Mouse (Mus musculus) CH12.LX (cell line): Measurements from ENCODE around the gene Rps2. TPM values are rescaled to one million over a fixed set of nuclear protein-coding genes. Genes with fewer than 3 reads are reported as not detected.

ENCODE experiments used
- DNase-seq: peaks from one replicate; pipeline ENCODE4 v3.0.0-alpha.2; 2013; ENCODE audit errors: extremely low read depth
- H3K27ac ChIP-seq: 2 replicates; pipeline ENCODE4 v1.5.1; 2012; ENCODE audit warnings: low read depth, mild to moderate bottlenecking, control low read depth, moderate library complexity; ENCODE audit not compliant: insufficient read depth
- H3K27me3 ChIP-seq: replicated peaks from 2 replicates; pipeline ENCODE3; 2012; ENCODE audit warnings: inconsistent platforms
- H3K36me3 ChIP-seq, 2 experiments: replicated peaks in 1 of 2; 2 replicates each; pipeline versions ENCODE3 to v1.6.1; 2012; ENCODE audit warnings: inconsistent platforms in 1 of 2, low read length in 1 of 2, mild to moderate bottlenecking in 1 of 2, mixed read lengths in 1 of 2, moderate library complexity in 1 of 2; ENCODE audit not compliant: control insufficient read depth in 1 of 2, insufficient read depth in 1 of 2
- H3K4me1 ChIP-seq, 2 experiments: 2 replicates each; pipeline ENCODE4 v1.6.1; 2012; ENCODE audit warnings: inconsistent platforms in 1 of 2, moderate library complexity in 1 of 2; ENCODE audit not compliant: insufficient read depth in 2 of 2, control insufficient read depth in 1 of 2
- H3K4me2 ChIP-seq: 2 replicates; pipeline ENCODE4 v1.6.1; 2012; ENCODE audit warnings: low read depth, mild to moderate bottlenecking, control low read depth; ENCODE audit not compliant: poor library complexity, insufficient read depth, severe bottlenecking
- H3K4me3 ChIP-seq, 3 experiments: fragments of 150-350 bp in 1 of 3; sonication (generic) in 1 of 3; replicated peaks in 1 of 3; 2 replicates each; pipeline versions ENCODE3 to v1.5.1; 2011 to 2012; ENCODE audit warnings: low read depth in 2 of 3, low read length in 2 of 3, mild to moderate bottlenecking in 2 of 3, moderate library complexity in 2 of 3, control low read depth in 1 of 3, improper control_type of control experiment in 1 of 3, inconsistent platforms in 1 of 3, mixed read lengths in 1 of 3; ENCODE audit not compliant: poor library complexity in 1 of 3
- H3K79me2 ChIP-seq: replicated peaks from 2 replicates; pipeline ENCODE4 v1.6.1; 2012; ENCODE audit warnings: mild to moderate bottlenecking, moderate library complexity; ENCODE audit not compliant: control insufficient read depth, poor library complexity, insufficient read depth, severe bottlenecking; ENCODE audit errors: extremely low read depth
- H3K9ac ChIP-seq: 2 replicates; pipeline ENCODE4 v1.6.1; 2012; ENCODE audit warnings: low read depth, mild to moderate bottlenecking, control low read depth, moderate library complexity; ENCODE audit not compliant: insufficient read depth
- H3K9me3 ChIP-seq: replicated peaks from 2 replicates; pipeline ENCODE3; 2012; ENCODE audit warnings: low read length, inconsistent platforms, mixed read lengths
- BHLHE40 ChIP-seq: IDR thresholded peaks from 2 replicates; pipeline ENCODE4 v1.6.1; 2011; ENCODE audit warnings: mild to moderate bottlenecking, low read depth, low read length, improper control_type of control experiment
- CHD1 ChIP-seq: IDR thresholded peaks from 2 replicates; pipeline ENCODE4 v1.6.1; 2012; ENCODE audit warnings: low read depth, low read length, improper control_type of control experiment, inconsistent platforms
- CHD2 ChIP-seq: IDR thresholded peaks from 2 replicates; pipeline ENCODE4 v1.6.1; 2011; ENCODE audit warnings: low read length, improper control_type of control experiment
- ELF1 ChIP-seq: IDR thresholded peaks from 2 replicates; pipeline ENCODE4 v1.6.1; 2014; ENCODE audit warnings: low read depth, mild to moderate bottlenecking, inconsistent platforms, low read length, improper control_type of control experiment
- EP300 ChIP-seq: IDR thresholded peaks from 2 replicates; pipeline ENCODE4 v1.6.1; 2011; ENCODE audit warnings: low read length, improper control_type of control experiment
- ETS1 ChIP-seq: conservative IDR thresholded peaks from 2 replicates; pipeline ENCODE4 v1.6.1; 2012; ENCODE audit warnings: low read depth, mild to moderate bottlenecking, inconsistent platforms, low read length, improper control_type of control experiment, moderate library complexity
- GABPA ChIP-seq: IDR thresholded peaks from 2 replicates; pipeline ENCODE4 v1.6.1; 2012; ENCODE audit warnings: low read depth, low read length, improper control_type of control experiment, inconsistent platforms; ENCODE audit not compliant: insufficient replicate concordance
- HCFC1 ChIP-seq: IDR thresholded peaks from 2 replicates; pipeline ENCODE4 v1.6.1; 2012; ENCODE audit warnings: low read depth, mild to moderate bottlenecking, inconsistent platforms, low read length, improper control_type of control experiment
- IRF4 ChIP-seq: IDR thresholded peaks from 2 replicates; pipeline ENCODE4 v1.6.1; 2014; ENCODE audit warnings: low read depth, mild to moderate bottlenecking, inconsistent platforms, low read length, improper control_type of control experiment
- JUN ChIP-seq: IDR thresholded peaks from 2 replicates; pipeline ENCODE4 v1.6.1; 2011; ENCODE audit warnings: low read depth, mild to moderate bottlenecking, low read length, improper control_type of control experiment, moderate library complexity; ENCODE audit not compliant: insufficient read depth
- MAFK ChIP-seq: IDR thresholded peaks from 2 replicates; pipeline ENCODE4 v1.6.1; 2011; ENCODE audit warnings: low read length, improper control_type of control experiment; ENCODE audit not compliant: insufficient replicate concordance
- MAX ChIP-seq: IDR thresholded peaks from 2 replicates; pipeline ENCODE4 v1.6.1; 2011; ENCODE audit warnings: low read length, improper control_type of control experiment
- MAZ ChIP-seq: IDR thresholded peaks from 2 replicates; pipeline ENCODE4 v1.6.1; 2012; ENCODE audit warnings: low read depth, mild to moderate bottlenecking, inconsistent platforms, low read length, improper control_type of control experiment, moderate library complexity
- MEF2A ChIP-seq: IDR thresholded peaks from 2 replicates; pipeline ENCODE4 v1.6.1; 2014; ENCODE audit warnings: low read depth, mild to moderate bottlenecking, inconsistent platforms, low read length, improper control_type of control experiment, borderline replicate concordance
- MXI1 ChIP-seq: IDR thresholded peaks from 2 replicates; pipeline ENCODE4 v1.6.1; 2011; ENCODE audit warnings: mild to moderate bottlenecking, low read depth, low read length, improper control_type of control experiment
- MYC ChIP-seq: IDR thresholded peaks from 2 replicates; pipeline ENCODE4 v1.6.1; 2011; ENCODE audit warnings: low read depth, mild to moderate bottlenecking, improper control_type of control experiment, low read length
- NELFE ChIP-seq: IDR thresholded peaks from 2 replicates; pipeline ENCODE4 v1.6.1; 2011; ENCODE audit warnings: low read depth, low read length, improper control_type of control experiment
- NRF1 ChIP-seq: IDR thresholded peaks from 2 replicates; pipeline ENCODE4 v1.6.1; 2014; ENCODE audit warnings: low read depth, mild to moderate bottlenecking, inconsistent platforms, low read length, improper control_type of control experiment, moderate library complexity
- PAX5 ChIP-seq: IDR thresholded peaks from 2 replicates; pipeline ENCODE4 v1.6.1; 2012; ENCODE audit warnings: low read length, inconsistent platforms, mixed read lengths
- POLR2A ChIP-seq: IDR thresholded peaks from 2 replicates; pipeline ENCODE4 v1.6.1; 2011; ENCODE audit warnings: low read depth, mild to moderate bottlenecking, improper control_type of control experiment, low read length
- POLR2AphosphoS2 ChIP-seq: IDR thresholded peaks from 2 replicates; pipeline ENCODE4 v1.6.1; 2011; ENCODE audit warnings: low read depth, low read length, improper control_type of control experiment
- RAD21 ChIP-seq: IDR thresholded peaks from 2 replicates; pipeline ENCODE4 v1.6.1; 2011; ENCODE audit warnings: low read depth, mild to moderate bottlenecking, low read length, improper control_type of control experiment, moderate library complexity
- RCOR1 ChIP-seq: conservative IDR thresholded peaks from 2 replicates; pipeline ENCODE4 v1.6.1; 2012; ENCODE audit warnings: low read depth, mild to moderate bottlenecking, inconsistent platforms, low read length, improper control_type of control experiment
- SIN3A ChIP-seq: IDR thresholded peaks from 2 replicates; pipeline ENCODE4 v1.6.1; 2012; ENCODE audit warnings: low read length, improper control_type of control experiment, inconsistent platforms
- TBP ChIP-seq: conservative IDR thresholded peaks from 2 replicates; pipeline ENCODE4 v1.6.1; 2011; ENCODE audit warnings: low read depth, low read length, improper control_type of control experiment
- TCF12 ChIP-seq: IDR thresholded peaks from 2 replicates; pipeline ENCODE4 v1.6.1; 2014; ENCODE audit warnings: low read depth, mild to moderate bottlenecking, inconsistent platforms, low read length, improper control_type of control experiment
- UBTF ChIP-seq: IDR thresholded peaks from 2 replicates; pipeline ENCODE4 v1.6.1; 2012; ENCODE audit warnings: low read depth, mild to moderate bottlenecking, inconsistent platforms, low read length, improper control_type of control experiment, moderate library complexity
- ZMIZ1 ChIP-seq: IDR thresholded peaks from 2 replicates; pipeline ENCODE4 v1.6.1; 2012; ENCODE audit warnings: low read depth, mild to moderate bottlenecking, inconsistent platforms, low read length, improper control_type of control experiment
- ZNF384 ChIP-seq: IDR thresholded peaks from 2 replicates; pipeline ENCODE4 v1.6.1; 2012; ENCODE audit warnings: low read depth, low read length, improper control_type of control experiment, inconsistent platforms
- dilution Hi-C: fragments of 300-500 bp; cut with MboI; formaldehyde crosslinking; loops from 2 replicates; pipeline ENCODE4 v1.14.3; 2020; ENCODE audit warnings: low sequenced_read_pairs; ENCODE audit not compliant: extremely low pct_unique_long_range_greater_than_20kb, extremely low pct_ligation_motif_present
- in situ Hi-C: fragments of 300-500 bp; cut with MboI; formaldehyde crosslinking; loops from 3 replicates; pipeline ENCODE4 v1.14.3; 2019; ENCODE audit warnings: low sequenced_read_pairs, low pct_ligation_motif_present, low pct_unique_long_range_greater_than_20kb, mixed read lengths
- polyA plus RNA-seq: library from polyadenylated mRNA; unstranded; fragments of >175 nt; gene quantifications from 2 replicates; pipeline ENCODE4 v1.2.1, GENCODE M21; 2012; ENCODE audit warnings: low read depth; ENCODE audit not compliant: insufficient read length
- total RNA-seq, 2 experiments: library from RNA; depleted of rRNA; stranded (reverse); fragments of 300-350 nt in 1 of 2; fragments of >200 nt in 1 of 2; gene quantifications; 2 replicates each; pipeline ENCODE4 v1.2.3; 2012 to 2014

Gene Rps2
- total and polyA plus RNA-seq, 3 experiments, result 2,057 to 6,050 (median 5,410) TPM

DNA sequence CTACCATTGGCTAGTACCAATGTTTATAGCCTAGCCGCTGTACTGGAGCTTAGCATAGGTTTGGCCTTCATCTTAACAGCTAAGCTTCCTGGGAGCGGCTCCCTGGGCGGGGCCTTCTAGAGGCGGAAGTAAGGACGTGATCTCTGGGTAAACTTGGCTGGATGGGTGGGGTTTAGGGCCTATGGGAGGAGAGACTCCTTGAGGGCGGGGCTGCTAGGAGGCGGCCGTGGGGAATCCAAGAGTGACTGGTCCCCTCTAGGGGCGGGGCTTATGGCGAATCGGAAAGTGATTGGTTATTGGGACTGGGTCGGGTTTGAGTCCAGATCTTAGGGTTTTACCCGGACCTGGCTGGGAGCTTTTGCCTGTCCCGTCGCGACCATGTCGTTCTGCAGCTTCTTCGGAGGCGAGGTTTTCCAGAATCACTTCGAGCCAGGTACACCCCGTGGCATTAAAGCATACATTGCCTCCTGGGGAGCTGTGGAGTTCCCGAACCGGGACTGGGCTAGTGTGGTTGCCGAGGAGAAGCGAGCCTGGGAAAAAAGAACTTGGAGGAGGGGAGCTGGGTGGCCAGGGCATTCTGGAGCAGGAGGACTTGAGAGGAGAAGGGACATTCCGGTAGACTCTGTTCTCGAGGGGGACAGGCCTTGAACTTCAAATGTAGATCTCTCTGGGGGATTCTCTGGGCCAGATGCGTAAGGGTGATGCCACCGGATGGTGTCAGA lies 18.6 kb downstream of the Rps2 start, which contains the start of gene Msrb1:
Msrb1 (plus strand) TSS at position 313 of the 722 bp plus-strand sequence.
- H3K79me2 ChIP-seq, result no peaks in the 10 kb centered on the region
- dilution Hi-C loops (no loop called here), in situ Hi-C loops (no loop called here)
- H3K36me3 ChIP-seq, result peaks cover 11 to 28% of the 10 kb centered on the region in 2 experiments
- H3K27ac ChIP-seq, result no peak within 1 kb of the TSS
- peak within 1 kb of the TSS; percentile 95 for H3K9ac ChIP-seq
- H3K4me1 ChIP-seq, result peaks cover 4 to 29% of the 10 kb centered on the region in 2 experiments; a peak in 3 of 4 replicates
- H3K27me3 ChIP-seq, result no peaks in the 10 kb centered on the region
- TF ChIP-seq RCOR1 (no peak), GABPA (no peak), NELFE (peak; percentile 81), MYC (peak; percentile 24; the same call in 1 of the 2 replicates), MAFK (no peak), HCFC1 (peak; percentile 56), EP300 (no peak), UBTF (no peak), TBP (peak; percentile 87), SIN3A (peak; percentile 67; the same call in 1 of the 2 replicates), MEF2A (0 out of 2 replicates have a peak, but pooled peaks have one; percentile 11), POLR2A (peak; percentile 94), ZNF384 (no peak), JUN (no peak), TCF12 (peak; percentile 64; the same call in 1 of the 2 replicates), IRF4 (peak; percentile 22; the same call in 1 of the 2 replicates), CHD2 (no peak), MAX (no peak), ZMIZ1 (peak; percentile 86), PAX5 (no peak), CHD1 (0 out of 2 replicates have a peak, but pooled peaks have one; percentile 25), ELF1 (peak; percentile 94), BHLHE40 (no peak), NRF1 (no peak), MXI1 (peak; percentile 64; the same call in 1 of the 2 replicates), MAZ (peak; percentile 77), RAD21 (no peak), ETS1 (no peak), POLR2AphosphoS2 (peak; percentile 79; the same call in 1 of the 2 replicates)
- H3K4me2 ChIP-seq, result peak within 1 kb of the TSS; percentile 82
- no peaks in the 10 kb centered on the region for H3K9me3 ChIP-seq
- peak; percentile 100 for DNase-seq
- H3K4me3 ChIP-seq, result peak within 1 kb of the TSS; percentile 70 to 95 (median 75)
